Mouse (Mus musculus): ENCODE results near the gene Snai1.
A peak's percentile ranks its signal among the peaks of the same experiment; 100 is the strongest.

Snai1 gene

DNA sequence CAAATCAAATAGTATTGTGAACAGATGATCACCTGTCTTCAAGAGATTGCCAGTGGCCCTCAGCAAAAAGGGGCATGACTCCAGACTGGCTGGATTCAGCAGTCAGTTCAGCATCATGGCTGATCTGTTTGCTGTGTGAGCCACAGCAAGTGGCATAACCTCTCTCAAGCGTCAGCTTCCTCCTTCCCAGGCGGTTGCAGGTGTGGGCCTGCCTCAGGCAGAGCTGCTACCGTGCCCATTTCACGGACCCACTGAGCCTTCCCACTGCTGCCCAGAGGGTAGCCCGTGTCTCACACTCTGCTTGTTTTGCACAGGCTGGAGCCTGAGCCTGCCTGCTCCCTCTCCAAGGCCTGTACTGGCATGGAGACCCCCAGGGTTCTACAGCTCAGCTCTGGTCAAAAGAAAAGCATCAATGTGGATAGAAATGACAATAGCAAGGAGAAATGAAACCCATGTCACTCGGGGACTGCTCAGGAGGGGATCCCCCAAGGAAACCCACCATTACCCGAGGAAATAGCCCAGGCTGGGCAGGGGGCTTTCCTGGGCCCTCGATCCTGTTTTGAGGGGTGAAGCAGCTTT is 13.4 kb downstream of the Snai1 start:
- peak; percentile 83 for DNase-seq (ENCODE audit: low read depth, low spot score)

- DNase-seq (ENCODE audit: low read depth, low spot score): peak; percentile 37
Observed at GRCm38 (mm10) chr2:167552292-167552691, 14.3 kb downstream of the Snai1 start.

DNA sequence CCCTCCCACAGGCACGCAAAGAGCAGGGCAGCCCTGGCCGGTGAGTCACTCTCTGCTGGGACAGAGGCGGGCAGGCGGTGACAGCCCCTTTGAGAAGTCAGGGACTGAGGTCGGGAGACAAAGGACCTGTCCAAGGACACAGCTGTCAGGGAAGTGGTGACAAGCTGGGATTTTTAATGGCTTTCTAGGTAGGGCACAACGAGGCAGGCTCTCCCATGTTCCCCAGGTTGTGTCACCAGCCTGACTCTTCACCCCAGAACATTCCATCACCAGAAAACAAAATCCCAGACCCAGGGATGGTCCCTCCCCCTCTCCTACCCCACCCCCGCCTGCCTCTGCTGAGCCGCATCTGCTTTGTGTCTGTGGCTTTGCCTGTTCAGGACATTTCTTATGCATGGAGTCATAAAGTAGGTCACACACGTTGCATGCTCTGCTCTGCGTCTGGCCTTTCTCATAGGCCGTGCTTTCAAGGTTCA is 15.0 kb downstream of the Snai1 start:
- DNase-seq (ENCODE audit: low read depth, low spot score): no peak

DNA sequence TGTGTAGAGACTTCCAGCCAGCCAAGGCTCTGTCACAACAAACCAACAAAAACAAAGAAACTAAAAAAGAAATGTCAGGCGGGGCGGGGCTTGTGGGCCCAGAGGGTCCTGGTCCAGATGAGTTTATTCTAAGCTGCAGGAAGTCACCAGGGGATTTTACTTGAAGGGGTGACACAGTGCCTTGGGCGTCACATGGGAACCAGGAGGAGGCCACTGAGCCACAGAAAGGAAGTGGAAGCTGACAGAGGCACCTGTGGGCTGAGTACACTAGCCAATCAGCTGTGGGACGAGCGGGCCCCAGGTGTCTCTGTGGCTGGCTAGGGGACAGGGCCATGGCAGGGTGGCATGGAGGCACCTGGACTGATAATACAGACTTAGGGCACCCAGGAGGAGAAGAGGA is 17.8 kb downstream of the Snai1 start:
- DNase-seq (ENCODE audit: low read depth, low spot score): peak; percentile 91

DNA sequence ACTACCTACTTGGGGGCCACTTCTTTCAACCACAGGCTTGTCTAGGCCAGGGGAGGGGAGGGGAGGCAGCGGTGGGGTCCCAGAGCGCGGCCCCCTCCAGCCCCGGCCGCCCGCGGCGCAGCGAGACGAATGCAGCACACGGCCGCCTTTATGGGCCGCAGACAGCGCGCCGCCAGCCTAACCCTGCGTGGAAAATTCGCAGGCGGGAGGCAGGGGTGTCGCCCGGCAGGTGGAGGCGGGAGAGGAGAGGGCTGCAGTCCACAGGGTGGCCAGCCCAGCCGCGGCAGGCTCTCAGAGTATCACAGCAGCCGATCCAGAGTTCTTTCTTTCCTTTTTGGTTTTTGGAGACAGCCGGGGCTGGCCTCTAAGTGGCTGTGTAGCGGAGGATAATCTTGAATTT is 21.4 kb downstream of the Snai1 start:
- DNase-seq (ENCODE audit: low read depth, low spot score): no peak

GRCm38 (mm10) chr2:167562101-167562500 is 24.1 kb downstream of the Snai1 start:
- no peak for DNase-seq (ENCODE audit: low read depth, low spot score)

GRCm38 (mm10) chr2:167563035-167563434 is 25.0 kb downstream of the Snai1 start:
- no peak for DNase-seq (ENCODE audit: low read depth, low spot score)

DNA sequence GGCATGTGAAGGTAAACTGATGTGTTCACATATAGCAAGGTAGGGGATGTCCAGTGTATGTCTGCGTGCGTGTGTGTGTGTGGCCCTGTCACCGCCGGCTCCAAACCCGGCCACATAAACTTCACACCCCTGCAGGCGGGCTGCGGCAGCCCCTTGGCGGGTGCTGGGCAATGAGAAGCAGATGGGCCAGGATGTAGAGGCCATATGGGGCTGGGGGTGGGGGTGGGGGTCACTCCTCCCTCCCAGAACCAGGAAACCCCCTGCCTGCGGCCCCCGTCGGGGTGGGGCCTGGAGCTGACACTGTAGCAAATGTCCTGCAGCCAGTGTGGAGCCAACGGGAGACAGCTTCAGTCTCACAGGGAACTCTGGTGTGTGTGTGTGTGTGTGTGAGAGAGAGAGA is 25.7 kb downstream of the Snai1 start:
- no peak for DNase-seq (ENCODE audit: low read depth, low spot score)

DNA sequence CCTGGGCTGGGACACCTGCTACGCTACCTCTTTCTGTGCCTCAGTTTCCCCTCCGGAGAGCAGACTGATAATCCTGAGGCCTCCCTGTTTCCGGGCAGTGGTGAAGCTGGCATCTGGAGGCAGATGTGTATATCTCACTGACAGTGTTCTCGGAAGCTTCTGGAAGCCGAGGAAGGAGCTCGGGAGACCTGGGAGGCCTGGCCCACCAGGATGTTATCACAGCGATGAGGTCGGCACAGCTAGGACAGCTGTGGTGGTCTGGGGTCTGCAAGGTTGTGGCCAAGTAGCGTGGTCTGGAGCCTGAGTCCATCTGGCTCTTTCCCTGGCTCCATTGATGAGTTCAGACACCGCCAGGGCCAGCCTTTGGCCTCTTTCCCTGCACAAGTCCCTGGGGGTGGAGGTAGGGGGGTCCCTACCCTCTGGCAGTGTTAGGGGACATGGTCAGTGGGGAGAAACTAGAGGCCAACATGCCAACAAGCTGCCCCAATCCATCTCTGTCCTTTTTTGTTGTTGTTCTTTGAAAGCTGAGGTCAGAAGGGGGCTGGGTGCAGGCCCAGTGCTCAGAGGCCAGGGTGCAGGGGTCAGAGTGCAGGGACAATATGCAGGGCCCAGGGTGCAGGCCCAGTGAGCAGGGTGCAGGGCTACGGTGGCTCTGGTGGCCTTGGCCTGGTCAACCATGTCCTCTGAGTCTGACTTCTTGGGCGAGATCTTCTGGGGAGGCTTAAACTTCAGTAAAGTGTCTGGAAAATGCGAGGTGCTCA is 26.7 kb downstream of the Snai1 start:
- DNase-seq (ENCODE audit: low read depth, low spot score): no peak

- no peak for DNase-seq (ENCODE audit: low read depth, low spot score)
Observed at GRCm38 (mm10) chr2:167565312-167565656, 27.3 kb downstream of the Snai1 start.

DNA sequence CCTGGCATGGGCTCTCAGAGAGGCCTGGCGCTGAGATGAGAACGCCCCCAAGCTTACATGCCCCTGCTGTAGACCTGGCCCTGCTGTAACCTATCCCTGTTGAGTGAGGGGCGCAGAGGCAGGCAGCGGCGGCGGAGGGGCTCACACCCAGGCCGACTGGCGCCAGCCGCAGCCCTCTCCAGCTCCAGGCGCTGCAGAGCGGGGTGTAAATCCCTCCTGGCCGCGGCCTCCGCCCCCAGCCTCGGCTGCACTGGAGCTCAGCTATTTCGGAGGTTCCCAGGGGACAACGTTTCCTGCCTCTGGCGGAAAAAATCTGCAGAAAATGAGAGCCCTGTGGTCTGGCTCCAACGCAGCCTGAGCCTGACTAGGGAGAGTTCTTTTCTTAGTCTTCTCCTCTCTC is 27.7 kb downstream of the Snai1 start:
- DNase-seq (ENCODE audit: low read depth, low spot score): no peak

- no peak for DNase-seq (ENCODE audit: low read depth, low spot score)
Observed at GRCm38 (mm10) chr2:167568112-167568511, 30.1 kb downstream of the Snai1 start.

GRCm38 (mm10) chr2:167569934-167570651 is 32.1 kb downstream of the Snai1 start:
- no peak for DNase-seq (ENCODE audit: low read depth, low spot score)

DNA sequence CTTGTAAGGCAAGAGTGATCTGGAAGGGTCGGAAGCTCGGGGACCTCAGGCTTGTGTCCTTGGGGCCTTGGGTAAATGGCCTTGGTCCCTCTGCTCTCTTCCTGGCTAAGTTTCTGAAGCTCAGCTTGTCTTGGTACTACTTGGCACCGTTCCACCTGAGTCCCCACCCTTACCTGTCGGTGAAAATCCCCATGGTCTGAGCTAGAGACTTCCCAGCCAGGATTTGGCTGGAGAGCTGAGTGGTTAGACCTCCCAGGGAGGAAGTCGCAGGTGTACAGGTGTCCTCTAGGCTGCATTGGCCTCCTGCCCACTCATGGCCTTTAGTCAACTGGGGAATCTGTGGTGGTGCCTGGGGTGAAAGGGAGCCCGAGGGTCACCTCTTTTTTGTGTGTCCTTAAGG is 32.8 kb downstream of the Snai1 start:
- DNase-seq (ENCODE audit: low read depth, low spot score): no peak

DNA sequence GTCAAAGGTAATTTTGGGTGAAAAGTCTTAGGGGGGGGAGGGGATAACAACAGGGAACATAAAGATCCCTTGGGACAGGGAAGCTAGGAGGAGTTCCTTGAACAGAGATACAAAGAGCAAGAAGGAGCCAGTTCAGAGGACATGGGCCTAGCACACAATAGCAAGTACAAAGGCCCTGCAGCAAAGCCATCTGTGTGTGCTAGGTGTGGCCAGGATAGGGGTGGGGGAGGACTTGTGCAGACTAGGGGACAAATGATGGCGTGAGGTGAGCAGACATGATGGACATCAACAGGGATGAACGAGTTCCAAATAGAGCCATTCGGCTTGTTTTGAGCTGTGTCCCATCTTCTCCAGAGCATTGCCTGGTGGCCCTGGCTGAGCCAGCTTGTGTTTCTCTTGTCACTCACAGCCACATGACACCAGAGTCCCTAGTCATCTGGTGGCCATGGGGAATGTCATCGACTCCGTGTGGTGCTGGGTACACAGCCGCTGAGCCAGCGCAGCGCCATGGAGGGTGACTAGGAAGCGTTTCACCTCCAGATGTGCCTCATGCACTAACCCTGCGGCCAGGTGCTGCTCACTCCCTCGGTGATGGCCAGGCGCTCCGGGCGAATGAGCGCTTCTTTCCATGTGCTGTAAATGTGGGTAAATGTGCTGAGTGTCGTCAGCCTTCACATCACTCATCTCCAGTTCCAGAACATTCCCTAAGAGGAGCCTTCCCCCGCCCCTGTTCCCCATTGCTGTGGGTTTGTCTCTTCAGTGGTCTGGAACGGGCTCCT is 33.6 kb downstream of the Snai1 start:
- no peak for DNase-seq (ENCODE audit: low read depth, low spot score)

GRCm38 (mm10) chr2:167574814-167575213 is 36.8 kb downstream of the Snai1 start:
- DNase-seq (ENCODE audit: low read depth, low spot score): no peak

DNA sequence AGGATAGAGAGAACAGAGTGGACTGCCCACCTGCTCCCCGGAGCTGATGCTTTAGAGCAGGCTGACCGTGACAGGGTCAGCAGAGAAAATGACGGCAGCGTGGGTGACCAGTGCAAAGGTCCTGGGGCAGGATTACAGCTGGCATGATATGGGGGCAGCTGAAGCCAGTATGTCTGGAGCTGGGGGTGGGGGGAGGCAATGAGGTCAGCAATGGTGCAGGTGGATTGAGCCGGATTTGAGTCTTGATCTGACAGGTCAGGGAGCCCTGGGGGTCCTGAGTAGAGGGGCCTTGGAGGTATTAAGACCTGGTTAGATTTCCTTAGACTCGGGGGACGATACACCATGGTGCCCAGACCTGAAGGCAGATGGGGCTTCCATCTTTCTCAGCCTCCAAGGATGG is 37.6 kb downstream of the Snai1 start:
- DNase-seq (ENCODE audit: low read depth, low spot score): no peak

GRCm38 (mm10) chr2:167576121-167576620 is 38.2 kb downstream of the Snai1 start:
- no peak for DNase-seq (ENCODE audit: low read depth, low spot score)

DNA sequence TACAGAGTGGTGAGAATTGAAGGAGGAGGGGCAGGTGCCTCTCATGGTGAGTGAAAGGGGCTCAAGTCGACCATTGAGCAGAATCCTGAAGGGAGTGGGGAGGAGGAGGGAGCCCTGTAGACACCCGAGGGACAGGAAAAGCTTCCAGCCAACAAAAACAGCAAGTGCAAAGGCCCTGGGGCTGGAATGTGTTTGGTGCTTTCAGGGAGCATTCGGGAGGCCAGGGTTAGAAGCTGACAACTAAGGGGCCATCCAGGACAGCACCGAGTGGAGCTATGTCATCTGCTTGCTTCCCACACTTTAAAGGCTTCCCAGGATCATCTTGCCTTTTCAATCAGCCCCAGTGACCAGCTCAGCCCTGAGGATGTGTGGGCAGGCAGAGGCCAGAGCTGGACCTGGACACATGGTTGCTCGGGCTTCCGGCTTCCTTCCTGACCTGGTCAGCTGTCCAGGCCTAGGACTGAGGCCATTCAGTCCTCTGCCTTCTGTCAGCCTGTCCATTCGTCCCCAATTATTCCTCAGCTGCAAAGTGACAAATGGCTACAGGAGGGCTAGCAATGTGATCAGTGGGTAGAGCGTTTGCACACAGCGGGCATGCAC is 39.3 kb downstream of the Snai1 start:
- no peak for DNase-seq (ENCODE audit: low read depth, low spot score)

GRCm38 (mm10) chr2:167578521-167578920 is 40.5 kb downstream of the Snai1 start:
- peak; percentile 75 for DNase-seq (ENCODE audit: low read depth, low spot score)

GRCm38 (mm10) chr2:167583161-167583952 is 45.4 kb downstream of the Snai1 start:
- no peak for DNase-seq (ENCODE audit: low read depth, low spot score)
